Mouse (Mus musculus) heart, postnatal 0 days (tissue): Measurements from ENCODE around the gene Ripor3.

Experiments used
- CTCF ChIP-seq: IDR thresholded peaks from 2 replicates; pipeline ENCODE4 v1.5.1; 2016; ENCODE audit warnings: antibody characterized with exemption, control low read depth, low read depth
- EP300 ChIP-seq: IDR thresholded peaks from 2 replicates; pipeline ENCODE4 v1.6.1; 2016; ENCODE audit warnings: antibody characterized with exemption, low read depth

DNA sequence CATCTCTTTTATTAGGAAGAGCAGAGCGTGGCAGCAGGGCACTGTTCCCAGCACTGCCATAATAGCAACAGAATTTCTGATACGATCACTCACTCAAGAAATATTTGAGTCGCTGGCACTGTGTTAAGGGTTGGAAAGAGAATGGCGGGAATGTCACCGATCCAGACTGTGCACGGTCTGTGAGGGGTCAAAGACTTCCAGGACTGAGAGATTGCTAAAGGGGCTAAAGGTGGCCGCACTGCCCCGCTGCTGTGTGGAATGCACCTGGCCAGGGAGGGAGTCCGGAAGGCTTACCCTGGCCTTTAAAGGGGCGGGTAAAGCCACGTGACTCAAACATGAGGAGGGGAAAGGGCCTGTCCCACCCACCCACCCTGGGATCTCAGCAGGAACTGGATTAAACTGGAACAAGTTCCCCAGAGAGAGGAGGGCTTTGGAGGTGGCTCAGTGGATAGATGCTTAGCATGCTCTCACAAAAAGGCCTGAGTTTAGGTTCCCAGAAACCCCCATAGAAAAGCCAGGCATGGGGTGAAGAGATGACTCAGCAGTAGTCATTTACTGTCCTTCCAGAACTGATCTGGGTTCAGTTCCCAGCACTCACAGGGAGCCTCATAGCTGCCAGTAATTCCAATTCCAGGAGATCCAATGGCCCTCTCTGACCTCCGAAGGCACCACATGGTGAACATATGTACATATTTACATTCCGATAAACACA is 48.2 kb upstream of the Ripor3 start:
- no peak for TF ChIP-seq CTCF
- TF ChIP-seq EP300, result no peak
